Mouse (Mus musculus) activated CD4-positive, CD25-positive, alpha-beta regulatory T cell, adult 4 months (primary cell): Measurements from ENCODE around the gene Fndc3c1. TPM values are rescaled to one million over a fixed set of nuclear protein-coding genes. Genes with fewer than 3 reads are reported as not detected.
"Not testable (repeated sequence)": the region's sequence is repeated elsewhere in the genome, so short reads cannot be mapped to it uniquely, and the experiment has no call there.

Experiments used
- ATAC-seq: one replicate; pipeline ENCODE4 v1.8.0; 2017
- polyA plus RNA-seq, 2 experiments: library from polyadenylated mRNA; unstranded; fragments of 100-300 nt; shearing (Covaris generic); gene quantifications; one replicate each; pipeline ENCODE4 v1.2.1; 2017

Fndc3c1 gene
- polyA plus RNA-seq = not detected

GRCm38 (mm10) chrX:106485101-106485651, at the start of gene Fndc3c1:
TSS of gene Fndc3c1 (minus strand) at chrX:106485401.
- no peak for ATAC-seq

GRCm38 (mm10) chrX:106486451-106486850, 1.2 kb upstream of the Fndc3c1 start:
- ATAC-seq = no peak

- no peak for ATAC-seq
Measured at GRCm38 (mm10) chrX:106485671-106486070, 470 bp upstream of the Fndc3c1 start.

GRCm38 (mm10) chrX:106479891-106480290, 5.3 kb downstream of the Fndc3c1 start:
- not testable (repeated sequence) for ATAC-seq

- ATAC-seq = no peak
Measured at GRCm38 (mm10) chrX:106385304-106385703, 99.9 kb downstream of the Fndc3c1 start.

GRCm38 (mm10) chrX:106380608-106381007, 104.6 kb downstream of the Fndc3c1 start:
- no peak for ATAC-seq

Other genes starting within 250 kb of the Fndc3c1 start
- not detected for gene Fnd3c2, start 230.0 kb downstream of the Fndc3c1 start, polyA plus RNA-seq
- gene Gm5127, start 97.8 kb upstream of the Fndc3c1 start, polyA plus RNA-seq = 1 to 10 TPM; 2.3 to 4.4 TPM
- 1 to 10 TPM; 4.3 to 6.5 TPM for gene Cysltr1, start 118.3 kb upstream of the Fndc3c1 start, polyA plus RNA-seq